Mouse (Mus musculus): Measurements from ENCODE around the gene Foxj3. TPM values are rescaled to one million over a fixed set of nuclear protein-coding genes. Genes with fewer than 3 reads are reported as not detected.

Foxj3 gene
- polyA plus RNA-seq, 1 experiment: 19.1 TPM

GRCm38 (mm10) chr4:119592479-119592878, 55.7 kb downstream of the Foxj3 start:
- peaks cover 4% of the 10 kb centered on the region for H3K4me1 ChIP-seq (ENCODE audit: control insufficient read depth, insufficient read depth, low read length)
- no peaks in the 10 kb centered on the region for H3K27me3 ChIP-seq (replicated peaks; ENCODE audit: control insufficient read depth, insufficient read depth, low read length)
- DNase-seq: no peak
- H3K27ac ChIP-seq (ENCODE audit: insufficient read depth, low read depth, low read length): no peak overlapping the region
- 74% methylated on average over 3 of the region's 3 CpGs for WGBS
- peaks cover 2% of the 10 kb centered on the region; the same call in 1 of the 2 replicates for H3K36me3 ChIP-seq (ENCODE audit: control insufficient read depth, insufficient read depth, low read length)
- H3K4me3 ChIP-seq (ENCODE audit: insufficient read depth, low read depth, low read length): no peak overlapping the region
- TF ChIP-seq POLR2A (IDR thresholded peaks at IDR 0.05; ENCODE audit: low read depth, low read length): no peak
- no peak for TF ChIP-seq CTCF (conservative IDR thresholded peaks at IDR 0.05; ENCODE audit: insufficient read depth, insufficient read length, low read depth, low read length)

- no peak for TF ChIP-seq CTCF (conservative IDR thresholded peaks at IDR 0.05; ENCODE audit: insufficient read depth, insufficient read length, low read depth, low read length)
- TF ChIP-seq POLR2A (IDR thresholded peaks at IDR 0.05; ENCODE audit: low read depth, low read length): no peak
- Histone ChIP-seq H3K27me3 (replicated peaks; ENCODE audit: control insufficient read depth, insufficient read depth, low read length) (no peaks in the 10 kb centered on the region), H3K4me3 (ENCODE audit: insufficient read depth, low read depth, low read length) (no peak overlapping the region), H3K27ac (ENCODE audit: insufficient read depth, low read depth, low read length) (no peak overlapping the region), H3K36me3 (ENCODE audit: control insufficient read depth, insufficient read depth, low read length) (no peaks in the 10 kb centered on the region), H3K4me1 (ENCODE audit: control insufficient read depth, insufficient read depth, low read length) (peaks cover 4% of the 10 kb centered on the region)
- DNase-seq: no peak
- 90% methylated on average over 14 of the region's 14 CpGs for WGBS
Observed at GRCm38 (mm10) chr4:119594331-119594730, 57.5 kb downstream of the Foxj3 start.

GRCm38 (mm10) chr4:119599605-119600004, 62.8 kb downstream of the Foxj3 start:
- Histone ChIP-seq H3K36me3 (ENCODE audit: control insufficient read depth, insufficient read depth, low read length) (no peaks in the 10 kb centered on the region), H3K27ac (ENCODE audit: insufficient read depth, low read depth, low read length) (no peak overlapping the region), H3K27me3 (replicated peaks; ENCODE audit: control insufficient read depth, insufficient read depth, low read length) (no peaks in the 10 kb centered on the region), H3K4me3 (ENCODE audit: insufficient read depth, low read depth, low read length) (no peak overlapping the region), H3K4me1 (ENCODE audit: control insufficient read depth, insufficient read depth, low read length) (peaks cover 3% of the 10 kb centered on the region; the same call in 1 of the 2 replicates)
- 39% methylated on average over 1 of the region's 1 CpGs for WGBS
- no peak for TF ChIP-seq CTCF (conservative IDR thresholded peaks at IDR 0.05; ENCODE audit: insufficient read depth, insufficient read length, low read depth, low read length)
- TF ChIP-seq POLR2A (IDR thresholded peaks at IDR 0.05; ENCODE audit: low read depth, low read length): no peak
- DNase-seq: no peak

- no peak overlapping the region for H3K4me3 ChIP-seq (ENCODE audit: insufficient read depth, low read depth, low read length)
- H3K4me1 ChIP-seq (ENCODE audit: control insufficient read depth, insufficient read depth, low read length): peaks cover 2% of the 10 kb centered on the region; the same call in 1 of the 2 replicates
- no peak for DNase-seq
- H3K27me3 ChIP-seq (replicated peaks; ENCODE audit: control insufficient read depth, insufficient read depth, low read length): no peaks in the 10 kb centered on the region
- no peak for TF ChIP-seq CTCF (conservative IDR thresholded peaks at IDR 0.05; ENCODE audit: insufficient read depth, insufficient read length, low read depth, low read length)
- TF ChIP-seq POLR2A (IDR thresholded peaks at IDR 0.05; ENCODE audit: low read depth, low read length): no peak
- H3K27ac ChIP-seq (ENCODE audit: insufficient read depth, low read depth, low read length): no peak overlapping the region
- 83% methylated on average over 1 of the region's 1 CpGs for WGBS
- H3K36me3 ChIP-seq (ENCODE audit: control insufficient read depth, insufficient read depth, low read length): no peaks in the 10 kb centered on the region; the same call in 1 of the 2 replicates
Observed at GRCm38 (mm10) chr4:119609488-119609887, 72.7 kb downstream of the Foxj3 start.

- H3K27ac ChIP-seq (ENCODE audit: insufficient read depth, low read depth, low read length): no peak overlapping the region
- no peaks in the 10 kb centered on the region; the same call in 1 of the 2 replicates for H3K36me3 ChIP-seq (ENCODE audit: control insufficient read depth, insufficient read depth, low read length)
- no peaks in the 10 kb centered on the region for H3K27me3 ChIP-seq (replicated peaks; ENCODE audit: control insufficient read depth, insufficient read depth, low read length)
- no peak for DNase-seq
- peaks cover 2% of the 10 kb centered on the region; the same call in 1 of the 2 replicates for H3K4me1 ChIP-seq (ENCODE audit: control insufficient read depth, insufficient read depth, low read length)
- WGBS: 44% methylated on average over 1 of the region's 1 CpGs
- TF ChIP-seq POLR2A (IDR thresholded peaks at IDR 0.05; ENCODE audit: low read depth, low read length) (no peak), CTCF (conservative IDR thresholded peaks at IDR 0.05; ENCODE audit: insufficient read depth, insufficient read length, low read depth, low read length) (no peak)
- H3K4me3 ChIP-seq (ENCODE audit: insufficient read depth, low read depth, low read length): no peak overlapping the region
Observed at GRCm38 (mm10) chr4:119614078-119614477, 77.3 kb downstream of the Foxj3 start.

- H3K4me3 ChIP-seq (ENCODE audit: insufficient read depth, low read depth, low read length): no peak overlapping the region
- peaks cover 1% of the 10 kb centered on the region; the same call in 1 of the 2 replicates for H3K36me3 ChIP-seq (ENCODE audit: control insufficient read depth, insufficient read depth, low read length)
- no peaks in the 10 kb centered on the region for H3K27me3 ChIP-seq (replicated peaks; ENCODE audit: control insufficient read depth, insufficient read depth, low read length)
- DNase-seq: no peak
- H3K27ac ChIP-seq (ENCODE audit: insufficient read depth, low read depth, low read length): no peak overlapping the region
- WGBS: 60% methylated on average over 4 of the region's 4 CpGs
- TF ChIP-seq POLR2A (IDR thresholded peaks at IDR 0.05; ENCODE audit: low read depth, low read length): no peak
- no peak for TF ChIP-seq CTCF (conservative IDR thresholded peaks at IDR 0.05; ENCODE audit: insufficient read depth, insufficient read length, low read depth, low read length)
- H3K4me1 ChIP-seq (ENCODE audit: control insufficient read depth, insufficient read depth, low read length): no peaks in the 10 kb centered on the region; the same call in 1 of the 2 replicates
Observed at GRCm38 (mm10) chr4:119614724-119615123, 77.9 kb downstream of the Foxj3 start.

GRCm38 (mm10) chr4:119626081-119626645, 89.4 kb downstream of the Foxj3 start:
- TF ChIP-seq CTCF (conservative IDR thresholded peaks at IDR 0.05; ENCODE audit: insufficient read depth, insufficient read length, low read depth, low read length) (no peak), POLR2A (IDR thresholded peaks at IDR 0.05; ENCODE audit: low read depth, low read length) (no peak)
- no peaks in the 10 kb centered on the region for H3K27me3 ChIP-seq (replicated peaks; ENCODE audit: control insufficient read depth, insufficient read depth, low read length)
- H3K4me1 ChIP-seq (ENCODE audit: control insufficient read depth, insufficient read depth, low read length): peaks cover 11% of the 10 kb centered on the region
- DNase-seq: no peak
- no peak overlapping the region for H3K4me3 ChIP-seq (ENCODE audit: insufficient read depth, low read depth, low read length)
- peaks cover 3% of the 10 kb centered on the region; the same call in 1 of the 2 replicates for H3K36me3 ChIP-seq (ENCODE audit: control insufficient read depth, insufficient read depth, low read length)
- H3K27ac ChIP-seq (ENCODE audit: insufficient read depth, low read depth, low read length): no peak overlapping the region
- 53% methylated on average over 7 of the region's 7 CpGs for WGBS

All from kidney, adult 2 months (tissue).